Mouse (Mus musculus) mouse embryonic stem cell (cell line): ENCODE data around the gene Supt16.

Experiments
- in situ Hi-C, 2 experiments: fragments of 300-500 bp; cut with MboI; formaldehyde crosslinking; loops; 1 replicate in 1 of 2; 3 replicates in 1 of 2; pipeline ENCODE4 v1.14.3; 2019 to 2020; ENCODE audit warnings: low sequenced_read_pairs in 2 of 2, low pct_unique_long_range_greater_than_20kb in 1 of 2, mixed read lengths in 1 of 2; ENCODE audit not compliant: unreplicated experiment in 1 of 2

Supt16 gene

GRCm38 (mm10) chr14:52197156-52197878 lies at the start of gene Supt16:
Gene Supt16, minus strand, starts transcription at chr14:52197416.
- in situ Hi-C loops = no loop called here

GRCm38 (mm10) chr14:52246129-52246528 lies 48.9 kb upstream of the Supt16 start:
- in situ Hi-C loops = no loop called here

DNA sequence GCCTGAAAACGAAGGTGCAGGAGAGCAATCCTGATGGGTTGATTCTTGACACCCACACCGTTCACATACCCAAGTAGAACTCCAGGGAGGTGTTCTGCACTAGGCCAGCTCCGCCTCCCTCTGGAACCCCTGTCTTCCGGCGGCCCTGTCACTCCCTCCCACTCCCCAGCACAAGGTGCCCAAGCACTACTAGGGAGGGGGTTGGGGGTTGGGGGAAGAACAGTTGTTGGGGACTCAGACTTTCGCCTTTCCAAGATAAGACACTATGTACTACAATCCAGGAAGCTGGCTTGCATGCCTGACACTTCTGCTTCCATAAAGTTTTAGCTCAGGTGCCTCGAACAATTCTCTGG lies 47.5 kb upstream of the Supt16 start:
- in situ Hi-C loops = no loop called here

- in situ Hi-C loops = no loop called here
Measured at GRCm38 (mm10) chr14:52244041-52244689, 46.9 kb upstream of the Supt16 start.

DNA sequence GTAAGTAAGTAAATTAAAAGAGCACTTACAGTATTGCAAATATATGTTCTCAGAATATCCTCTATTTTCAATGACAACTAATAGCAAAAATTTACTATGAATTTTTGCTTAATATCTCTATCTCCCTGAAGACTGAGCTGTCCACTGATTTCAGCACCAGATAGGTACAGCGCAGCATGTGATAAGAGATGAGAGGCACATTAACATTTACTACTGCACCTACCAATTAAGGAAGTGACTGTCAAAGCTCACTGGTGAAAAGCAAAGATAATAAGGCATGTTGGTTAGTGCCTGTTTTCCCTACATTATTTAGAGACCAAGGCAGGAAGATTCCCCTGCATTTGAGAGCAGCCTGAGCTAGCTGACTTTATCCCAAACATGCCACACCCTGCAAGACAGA lies 39.0 kb upstream of the Supt16 start:
- in situ Hi-C loops = no loop called here

GRCm38 (mm10) chr14:52235165-52235564 lies 37.9 kb upstream of the Supt16 start:
- in situ Hi-C loops = no loop called here

GRCm38 (mm10) chr14:52232249-52232648 lies 35.0 kb upstream of the Supt16 start:
- in situ Hi-C loops = no loop called here

- in situ Hi-C loops = loop anchor here in 1 of 2 experiments (5.0 kb wide), 1 partner anchor 64 kb away; no protein-coding TSS in a partner anchor
Measured at GRCm38 (mm10) chr14:52225972-52226371, 28.8 kb upstream of the Supt16 start.

- in situ Hi-C loops = loop anchor here in 1 of 2 experiments (5.0 kb wide), 1 partner anchor 35 kb away; no protein-coding TSS in a partner anchor
Measured at GRCm38 (mm10) chr14:52217261-52217660, 20.0 kb upstream of the Supt16 start.

DNA sequence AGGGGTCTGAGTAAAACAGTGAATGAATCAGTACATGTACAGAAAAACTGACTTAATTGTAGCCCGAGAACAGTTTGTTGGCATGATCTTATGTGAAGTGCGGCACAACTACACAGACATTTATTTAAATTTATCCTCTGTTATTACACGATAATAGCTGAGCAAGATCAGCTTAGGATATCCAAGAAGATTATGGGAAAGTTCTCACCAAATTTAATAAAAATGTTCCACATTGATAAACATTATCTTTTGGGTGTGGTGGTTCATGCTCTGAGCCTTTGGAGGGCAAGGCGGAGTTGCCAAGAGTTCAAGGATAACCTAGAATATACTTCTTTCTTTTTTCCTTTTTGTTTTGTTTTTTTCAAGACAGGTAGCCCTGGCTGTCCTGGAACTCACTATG lies 2.2 kb upstream of the Supt16 start:
- in situ Hi-C loops = no loop called here

- in situ Hi-C loops = no loop called here
Measured at GRCm38 (mm10) chr14:52198141-52198540, 925 bp upstream of the Supt16 start.

GRCm38 (mm10) chr14:52196230-52197155 lies 723 bp downstream of the Supt16 start:
- in situ Hi-C loops = no loop called here

DNA sequence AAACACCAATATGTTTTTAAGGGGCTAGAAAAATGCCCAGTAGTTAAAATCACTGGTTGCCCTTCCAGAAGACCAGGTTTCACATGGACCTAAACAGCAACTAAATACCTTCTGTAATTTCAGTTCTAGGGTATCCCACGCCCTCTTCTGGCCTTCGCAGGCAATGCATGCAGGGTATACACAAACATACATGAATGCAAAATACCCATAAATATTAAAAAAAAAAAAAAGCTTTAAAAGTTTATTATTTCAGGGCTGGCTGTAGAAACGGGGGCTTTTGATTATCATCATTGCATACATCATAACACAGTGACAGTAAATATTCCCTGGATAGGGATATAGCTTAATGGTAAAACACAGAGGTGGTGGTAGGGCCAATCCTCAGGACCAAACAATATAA lies 1.5 kb downstream of the Supt16 start:
- in situ Hi-C loops = no loop called here

GRCm38 (mm10) chr14:52190740-52191359 lies 6.4 kb downstream of the Supt16 start:
- in situ Hi-C loops = no loop called here

DNA sequence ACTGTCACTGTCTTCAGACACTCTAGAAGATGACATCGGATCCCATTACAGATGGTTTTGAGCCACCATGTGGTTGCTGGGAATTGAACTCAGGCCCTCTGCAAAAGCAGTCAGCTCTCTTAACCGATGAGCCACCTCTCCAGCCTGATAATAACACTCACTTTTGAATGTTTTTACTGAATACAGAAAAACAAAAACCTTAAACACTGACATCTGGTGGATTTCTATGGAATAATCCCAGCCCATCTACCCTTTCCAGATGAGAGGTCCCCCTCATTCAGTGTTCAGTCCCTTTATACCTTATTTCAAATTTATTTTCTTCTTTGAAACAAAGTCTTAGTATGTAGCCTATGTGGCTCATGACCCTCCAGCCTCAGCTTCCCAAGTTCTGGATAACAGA lies 7.7 kb downstream of the Supt16 start:
- in situ Hi-C loops = no loop called here

DNA sequence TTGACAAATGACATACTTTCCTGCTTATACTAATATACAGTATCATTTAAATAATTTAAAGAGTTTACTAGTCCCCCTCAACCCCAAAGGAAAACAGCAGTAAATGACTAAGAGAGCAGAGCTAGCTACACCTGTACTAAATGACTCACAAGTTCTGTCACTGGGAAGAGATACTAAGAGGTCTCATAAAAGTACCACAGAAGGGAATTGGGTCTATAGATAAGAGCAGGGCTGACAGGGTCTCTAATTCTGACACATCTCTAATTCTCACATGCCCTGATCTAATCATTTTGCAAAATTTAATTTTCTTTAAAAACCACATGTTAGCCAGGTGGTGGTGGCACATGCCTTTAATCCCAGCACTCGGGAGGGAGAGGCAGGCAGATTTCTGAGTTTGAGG lies 8.4 kb downstream of the Supt16 start:
- in situ Hi-C loops = no loop called here

GRCm38 (mm10) chr14:52166571-52166970 lies 30.6 kb downstream of the Supt16 start:
- in situ Hi-C loops = no loop called here

GRCm38 (mm10) chr14:52160911-52161310 lies 36.3 kb downstream of the Supt16 start:
- in situ Hi-C loops = loop anchor here in 1 of 2 experiments (5.0 kb wide), 1 partner anchor 66 kb away; no protein-coding TSS in a partner anchor

GRCm38 (mm10) chr14:52155008-52155407 lies 42.2 kb downstream of the Supt16 start:
- in situ Hi-C loops = no loop called here
